Comparison of ENCODE assay signal across 8 mouse cellular contexts in the genomic region with DNA sequence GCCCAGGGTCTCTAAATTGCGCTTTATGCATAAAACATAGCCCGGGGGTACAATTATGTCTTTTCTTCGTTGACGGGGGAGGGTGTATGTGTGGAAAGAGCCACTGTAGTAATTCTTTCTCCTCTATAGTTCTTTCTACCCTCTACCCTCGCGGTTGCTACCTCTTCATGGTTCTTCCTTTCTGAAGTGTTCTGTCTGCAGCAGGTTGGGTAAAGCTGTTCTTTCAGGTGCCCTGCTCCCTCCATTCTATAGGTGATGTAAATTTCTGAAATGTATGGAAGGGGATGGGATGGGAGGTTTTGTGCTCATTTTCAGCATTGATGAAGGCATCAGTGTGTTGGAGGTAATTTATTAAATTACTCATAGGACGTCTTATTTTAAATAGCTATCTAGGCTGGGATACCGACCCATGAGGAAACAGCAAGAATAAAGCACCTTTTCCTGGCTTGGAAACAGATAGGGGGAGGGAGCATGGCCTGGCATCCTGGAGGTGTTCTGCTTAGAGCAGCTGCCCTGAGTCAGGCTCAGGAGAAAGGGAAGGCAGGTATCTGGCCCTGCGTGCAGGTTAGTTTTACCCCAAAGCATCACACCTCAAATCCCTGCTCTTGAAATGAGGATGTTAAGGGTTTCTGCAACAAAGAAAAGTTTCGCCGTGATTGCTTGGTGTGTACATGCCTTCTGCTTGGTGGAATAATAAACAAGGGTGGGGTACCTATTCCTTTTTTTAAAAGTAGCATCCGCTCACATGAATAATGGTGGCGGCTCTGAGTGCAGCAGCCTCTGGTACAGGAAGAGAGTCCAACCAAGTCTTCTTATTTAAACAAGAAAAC. TPM values are rescaled to one million over a fixed set of nuclear protein-coding genes. Genes with fewer than 3 reads are reported as not detected.
DNase-seq lines count a peak whose midpoint lies in the region; ATAC-seq and TF ChIP-seq lines count a peak whose summit lies in the region.

No protein-coding gene starts in this region.

- ATAC-seq in embryonic facial prominence, embryonic 11.5 days (replicated peaks; ENCODE audit: insufficient number of reproducible peaks, low FRiP score, low TSS enrichment, low read depth), result no peak
- ATAC-seq in hindbrain, embryonic 15.5 days (ENCODE audit: low FRiP score, low read depth), result no peak
- no peak for ATAC-seq in midbrain, embryonic 13.5 days

- no peaks in the 10 kb centered on the region for H3K9me3 ChIP-seq in embryonic facial prominence, embryonic 11.5 days (replicated peaks; ENCODE audit: control insufficient read depth, low read length)
- H3K9me3 ChIP-seq in hindbrain, embryonic 15.5 days, result no peaks in the 10 kb centered on the region
- no peaks in the 10 kb centered on the region for H3K9me3 ChIP-seq in midbrain, embryonic 13.5 days

- H3K9ac ChIP-seq in heart, adult 2 months (ENCODE audit: low read depth, low read length), result peak overlapping the region; percentile 92
- no peak overlapping the region for H3K9ac ChIP-seq in embryonic facial prominence, embryonic 11.5 days (replicated peaks; ENCODE audit: low read length)
- peak overlapping the region; percentile 2 for H3K9ac ChIP-seq in hindbrain, embryonic 15.5 days
- 0 out of 2 replicates have a peak overlapping the region, but pooled peaks have one; percentile 36 for H3K9ac ChIP-seq in midbrain, embryonic 13.5 days (replicated peaks)

- H3K4me3 ChIP-seq in heart, adult 2 months, result peak overlapping the region; percentile 93
- H3K4me3 ChIP-seq in embryonic facial prominence, embryonic 11.5 days (ENCODE audit: low read depth, low read length), result peak overlapping the region; percentile 62
- H3K4me3 ChIP-seq in hindbrain, embryonic 15.5 days, result peak overlapping the region; percentile 80
- H3K4me3 ChIP-seq in midbrain, embryonic 13.5 days (replicated peaks), result peak overlapping the region; percentile 52

- peak; percentile 21 to 37 for DNase-seq in heart, adult 2 months
- DNase-seq in heart, adult 8-10 months (ENCODE audit: low spot score), result no peak
- DNase-seq in embryonic facial prominence, embryonic 11.5 days (ENCODE audit: low spot score), result no peak
- no peak for DNase-seq in urinary bladder, postnatal 14 days (ENCODE audit: low spot score)
- DNase-seq in B cell, adult 2 months, result no peak
- DNase-seq in spleen, adult 18-20 months, result no peak

- TF ChIP-seq EP300 in heart, adult 2 months (IDR thresholded peaks at IDR 0.05; ENCODE audit: insufficient read depth, low read depth, low read length), result no peak

- TF ChIP-seq CTCF in heart, adult 2 months (IDR thresholded peaks at IDR 0.05), result no peak

- H3K79me2 ChIP-seq in heart, adult 2 months (replicated peaks; ENCODE audit: control insufficient read depth, insufficient read depth, low read length), result peaks cover 5% of the 10 kb centered on the region; the same call in 1 of the 2 replicates

- peaks cover 28% of the 10 kb centered on the region for H3K36me3 ChIP-seq in heart, adult 2 months (ENCODE audit: control insufficient read depth, insufficient read depth, low read length)
- no peaks in the 10 kb centered on the region for H3K36me3 ChIP-seq in embryonic facial prominence, embryonic 11.5 days (replicated peaks; ENCODE audit: control insufficient read depth, insufficient read depth, low read depth, low read length)
- no peaks in the 10 kb centered on the region for H3K36me3 ChIP-seq in hindbrain, embryonic 15.5 days
- no peaks in the 10 kb centered on the region for H3K36me3 ChIP-seq in midbrain, embryonic 13.5 days

- peak overlapping the region; percentile 25 for H3K4me2 ChIP-seq in embryonic facial prominence, embryonic 11.5 days (ENCODE audit: low read depth, low read length)
- H3K4me2 ChIP-seq in hindbrain, embryonic 15.5 days, result peak overlapping the region; percentile 95
- H3K4me2 ChIP-seq in midbrain, embryonic 13.5 days (replicated peaks), result peak overlapping the region; percentile 83

- 36% methylated on average over 13 of the region's 13 CpGs for WGBS in heart, adult 2 months
- WGBS in embryonic facial prominence, embryonic 11.5 days, result 11% methylated on average over 13 of the region's 13 CpGs
- WGBS in hindbrain, embryonic 15.5 days, result 19% methylated on average over 13 of the region's 13 CpGs
- 18% methylated on average over 13 of the region's 13 CpGs for WGBS in midbrain, embryonic 13.5 days

- H3K27me3 ChIP-seq in heart, adult 2 months (ENCODE audit: control insufficient read depth, insufficient read depth, low read length), result no peaks in the 10 kb centered on the region
- H3K27me3 ChIP-seq in embryonic facial prominence, embryonic 11.5 days (ENCODE audit: control insufficient read depth, insufficient read depth, low read length), result peaks cover 7% of the 10 kb centered on the region
- H3K27me3 ChIP-seq in hindbrain, embryonic 15.5 days, result peaks cover 14% of the 10 kb centered on the region; the same call in 1 of the 2 replicates
- H3K27me3 ChIP-seq in midbrain, embryonic 13.5 days, result peaks cover 91% of the 10 kb centered on the region

- peak overlapping the region; percentile 62 for H3K27ac ChIP-seq in heart, adult 2 months
- H3K27ac ChIP-seq in embryonic facial prominence, embryonic 11.5 days (replicated peaks; ENCODE audit: low read depth, low read length), result no peak overlapping the region
- H3K27ac ChIP-seq in hindbrain, embryonic 15.5 days (replicated peaks), result peak overlapping the region; percentile 20; the same call in 1 of the 2 replicates
- no peak overlapping the region for H3K27ac ChIP-seq in midbrain, embryonic 13.5 days

- H3K4me1 ChIP-seq in heart, adult 2 months (ENCODE audit: control insufficient read depth, insufficient read depth, low read length), result peaks cover 8% of the 10 kb centered on the region
- peaks cover 2% of the 10 kb centered on the region; the same call in 1 of the 2 replicates for H3K4me1 ChIP-seq in embryonic facial prominence, embryonic 11.5 days (ENCODE audit: control insufficient read depth, insufficient read depth, low read length)
- H3K4me1 ChIP-seq in hindbrain, embryonic 15.5 days (replicated peaks), result peaks cover 26% of the 10 kb centered on the region
- peaks cover 26% of the 10 kb centered on the region for H3K4me1 ChIP-seq in midbrain, embryonic 13.5 days (replicated peaks)

- TF ChIP-seq POLR2A in heart, adult 2 months (IDR thresholded peaks at IDR 0.05; ENCODE audit: insufficient read depth, low read depth, low read length), result peak; percentile 43; the same call in 1 of the 2 replicates

- intact Hi-C loops in heart, adult 2 months (cut with DNase I), result loop anchor here (2.0 to 10.0 kb wide), 6 partner anchors 50 to 374 kb away; partner anchors contain the start of gene Csl

RNA-seq across cellular contexts. Expression of gene Kitl, which starts 1.7 kb away (rescaled TPM):
- 10 to 100 TPM; 60.0 to 62.5 TPM for total RNA-seq in heart, adult 2 months (2021)
- polyA plus RNA-seq in heart, adult 2 months (2012; rRNA removed), result 21.6 and 53.9 TPM in 2 replicates
- total RNA-seq in heart, adult 8-10 months (2022), result 10 to 100 TPM; 45.9 to 70.1 (median 61.3) TPM
- polyA plus RNA-seq in embryonic facial prominence, embryonic 11.5 days (2014; fragmentation: Nextera tagmentation; extraction: Ambion mirVana), result 15.6 and 17.0 TPM in 2 replicates
- polyA plus RNA-seq in hindbrain, embryonic 15.5 days (2015; fragmentation: Nextera tagmentation; extraction: Ambion mirVana), result 24.3 and 30.7 TPM in 2 replicates
- polyA plus RNA-seq in midbrain, embryonic 13.5 days (2015; fragmentation: Nextera tagmentation; extraction: Ambion mirVana), result 20.2 and 21.4 TPM in 2 replicates

Comparison
In these comparisons a context has a peak if more than half of its experiments do, and no peak if none do; other contexts are left out.
1. DNase-seq: peak in heart, adult 2 months (2 of 2); none in heart, adult 8-10 months (single experiment), embryonic facial prominence, embryonic 11.5 days (single experiment), urinary bladder, postnatal 14 days (single experiment), B cell, adult 2 months (0 of 2) and spleen, adult 18-20 months (0 of 2).
2. H3K27ac ChIP-seq: peak in heart, adult 2 months (single experiment) and hindbrain, embryonic 15.5 days (single experiment); none in embryonic facial prominence, embryonic 11.5 days (single experiment) and midbrain, embryonic 13.5 days (single experiment).
3. H3K4me2 ChIP-seq: peak in every context shown above with its lines; median percentile 95 in hindbrain, embryonic 15.5 days; 83 in midbrain, embryonic 13.5 days; 25 in embryonic facial prominence, embryonic 11.5 days.
4. Peak in every context shown above with its lines, with median percentiles within 50 percentile points of each other: H3K4me3 ChIP-seq.